Mouse (Mus musculus): ENCODE data around the gene Rsph3b.
"Not testable (repeated sequence)": the region's sequence is repeated elsewhere in the genome, so short reads cannot be mapped to it uniquely, and the experiment has no call there.

The Rsph3b gene

DNA sequence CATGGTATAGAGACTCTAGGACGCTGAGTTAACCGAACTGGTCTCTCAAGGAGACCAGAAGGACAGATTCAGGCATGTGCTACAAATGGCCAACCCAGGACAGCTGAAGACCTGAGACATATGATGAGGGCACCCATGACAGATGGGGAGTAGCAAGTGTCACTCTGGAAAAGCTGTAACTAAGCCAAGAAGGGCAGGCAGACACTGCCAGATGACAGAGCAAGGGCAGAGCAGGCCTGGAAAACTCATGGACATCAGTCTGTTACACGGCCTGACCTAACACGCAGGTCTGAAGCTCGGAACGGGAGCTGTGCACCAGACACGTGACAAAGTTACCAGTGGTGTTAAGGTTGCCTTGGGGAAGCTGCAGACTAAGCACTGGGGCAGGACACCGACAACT lies 10.4 kb upstream of the Rsph3b start:
- ATAC-seq (ENCODE audit: low TSS enrichment), result not testable (repeated sequence)

DNA sequence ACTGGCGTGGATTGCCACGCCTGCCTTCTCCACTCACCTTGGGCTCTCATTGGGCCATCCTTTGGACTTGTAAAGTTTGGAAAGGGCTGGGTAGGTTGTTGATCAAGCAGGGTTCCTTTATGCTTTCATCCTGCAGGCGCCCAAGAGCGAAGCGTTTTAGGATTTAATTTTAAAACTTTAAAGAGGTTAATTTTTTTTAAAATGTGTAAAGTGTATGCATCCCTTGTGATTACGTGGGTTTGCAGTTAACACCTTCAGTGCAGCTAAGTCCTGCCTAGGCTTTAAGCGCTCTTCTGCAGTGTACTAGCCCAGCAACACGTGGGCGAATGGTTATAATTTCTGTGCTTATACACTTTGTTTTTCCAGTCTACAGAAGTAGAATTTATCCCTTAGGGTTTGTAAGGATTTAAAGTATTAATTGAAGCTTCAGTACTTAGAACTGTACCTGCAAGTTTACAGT lies 317 bp upstream of the Rsph3b start:
- peak; percentile 21 for ATAC-seq (ENCODE audit: low TSS enrichment)

DNA sequence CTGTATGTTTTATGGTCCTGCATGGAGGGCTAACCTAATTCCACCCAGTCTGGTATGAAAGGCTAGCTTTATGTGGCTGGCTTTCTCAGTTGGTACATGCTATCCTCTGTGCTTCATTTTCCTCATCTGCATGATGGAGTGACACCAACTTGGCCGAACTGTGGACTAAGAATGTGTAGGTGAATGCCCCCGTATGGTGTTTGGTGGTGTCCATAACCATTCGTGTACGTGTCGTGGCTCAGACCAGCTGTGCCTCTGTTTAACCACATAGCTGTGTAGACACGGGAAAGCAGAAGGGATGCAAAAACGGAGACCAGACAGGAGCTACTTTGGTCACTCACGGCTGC lies 872 bp downstream of the Rsph3b start:
- ATAC-seq (ENCODE audit: low TSS enrichment), result peak; percentile 42; the same call in 1 of the 2 replicates

DNA sequence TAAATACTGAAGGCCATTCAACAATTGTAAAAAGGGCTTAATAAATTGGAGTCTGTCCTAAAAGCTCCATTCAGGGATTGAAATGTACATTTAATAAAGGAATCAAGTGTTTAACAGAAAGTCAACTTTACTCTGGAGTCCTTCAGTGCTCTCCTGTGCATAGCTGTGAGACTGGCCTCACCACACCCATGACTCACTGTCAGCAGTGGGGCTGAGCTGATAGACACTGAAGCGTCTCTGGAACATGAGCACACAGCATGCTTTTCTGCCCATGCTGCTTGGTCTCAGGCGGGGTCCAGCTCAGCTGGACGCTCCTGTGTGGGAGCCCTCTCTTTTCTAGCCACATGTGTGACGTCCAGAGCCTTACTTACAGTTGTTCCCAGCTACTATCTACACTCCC lies 5.9 kb downstream of the Rsph3b start:
- not testable (repeated sequence) for ATAC-seq (ENCODE audit: low TSS enrichment)

DNA sequence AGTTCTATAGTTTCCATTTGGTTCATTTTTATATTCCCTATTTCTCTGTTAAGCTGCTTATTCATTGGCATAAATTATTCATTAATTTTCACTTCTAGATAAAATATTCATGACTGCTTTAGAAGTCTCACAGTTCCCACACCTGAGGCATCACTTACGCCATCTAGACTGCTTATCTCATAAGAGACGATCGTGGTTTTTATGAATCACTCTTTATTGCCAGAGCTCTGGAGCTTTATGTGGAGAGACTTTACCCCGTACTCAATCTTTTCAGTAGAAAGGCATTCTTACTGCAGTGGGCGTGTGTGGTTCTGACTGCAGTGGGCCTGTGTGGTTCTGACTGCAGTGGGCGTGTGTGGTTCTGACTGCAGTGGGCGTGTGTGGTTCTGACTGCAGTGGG lies 16.9 kb downstream of the Rsph3b start:
- not testable (repeated sequence) for ATAC-seq (ENCODE audit: low TSS enrichment)

DNA sequence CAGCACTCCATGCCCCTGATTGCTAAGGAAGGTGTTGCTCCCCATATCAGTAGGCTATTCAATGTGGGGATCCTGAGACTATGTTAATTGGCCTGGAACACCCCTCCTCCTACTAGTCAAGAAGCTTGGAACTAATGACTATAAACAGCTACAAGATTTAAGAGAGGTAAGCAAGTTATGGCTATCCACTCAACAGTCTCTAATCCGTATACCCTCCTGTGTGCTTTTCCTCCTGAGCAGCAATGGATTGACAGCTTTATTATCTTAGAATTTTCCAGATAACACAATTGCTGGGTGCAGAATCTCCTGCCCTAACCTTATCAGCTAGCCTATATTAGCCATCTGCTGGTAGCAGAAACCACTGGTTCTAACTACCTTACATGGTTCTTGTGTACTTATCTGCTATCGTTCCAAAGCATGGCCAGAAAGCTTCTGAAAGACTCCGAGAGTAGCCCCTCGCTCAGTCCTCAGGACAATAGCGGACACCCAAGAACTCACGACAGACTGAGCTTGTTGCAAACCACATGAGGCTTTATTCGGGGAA lies 28.1 kb downstream of the Rsph3b start:
- not testable (repeated sequence) for ATAC-seq (ENCODE audit: low TSS enrichment)

DNA sequence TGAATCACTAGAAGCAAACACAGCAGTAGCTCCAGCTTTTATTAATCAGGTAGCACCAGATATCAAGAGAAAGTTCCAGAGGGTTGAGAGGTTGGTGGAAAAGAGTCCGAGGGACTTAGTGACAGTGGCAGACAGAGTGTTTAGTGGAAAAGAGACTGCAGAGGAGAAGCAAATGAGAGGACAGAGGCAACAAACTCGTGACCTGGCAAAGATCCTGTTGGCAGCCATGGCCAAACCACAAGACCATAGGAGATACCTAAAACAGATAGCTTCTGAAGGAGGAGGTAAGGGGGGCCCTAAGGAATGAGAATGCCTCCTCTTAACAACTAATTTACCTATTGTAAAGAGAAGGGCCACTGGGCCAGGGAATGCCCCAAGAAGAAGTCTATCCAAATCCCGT lies 29.1 kb downstream of the Rsph3b start:
- ATAC-seq (ENCODE audit: low TSS enrichment), result not testable (repeated sequence)

DNA sequence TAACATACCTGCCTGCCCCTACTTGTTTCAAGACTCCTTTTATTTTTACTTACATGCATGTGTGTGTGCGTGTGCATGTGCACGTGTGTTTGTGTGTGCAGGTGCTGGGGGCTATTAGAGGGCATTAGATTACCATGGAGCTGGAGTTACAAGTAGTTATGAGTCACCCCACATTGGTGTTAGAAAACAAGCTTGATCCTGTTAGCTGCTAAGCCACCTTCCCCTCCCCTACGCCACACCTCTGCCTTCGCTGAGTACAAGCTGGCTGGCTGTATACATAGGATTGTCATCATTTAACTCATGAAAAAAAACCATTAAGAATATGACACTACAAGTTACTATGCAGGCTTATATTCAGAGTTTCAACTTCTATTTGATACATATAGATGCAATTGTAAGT lies 33.2 kb downstream of the Rsph3b start:
- not testable (repeated sequence) for ATAC-seq (ENCODE audit: low TSS enrichment)

DNA sequence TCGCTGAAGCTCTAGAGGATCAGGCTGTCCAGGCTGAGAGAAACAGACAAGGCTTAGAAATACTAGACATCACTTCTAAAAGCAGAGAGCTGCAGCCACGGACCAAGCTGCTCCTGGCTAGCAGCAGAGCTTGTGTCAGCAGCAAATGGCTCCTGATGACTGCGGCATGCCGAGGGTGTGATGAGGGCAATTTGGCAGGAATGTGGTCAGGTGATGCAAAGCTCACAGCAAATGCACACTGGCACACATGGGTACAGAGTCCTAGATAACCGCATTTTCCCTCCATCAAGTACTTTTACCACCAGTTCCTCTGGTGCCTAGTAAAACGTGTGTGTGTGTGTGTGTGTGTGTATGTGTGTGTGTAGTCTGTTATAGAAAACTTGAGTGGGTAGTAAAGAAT lies 34.4 kb downstream of the Rsph3b start:
- not testable (repeated sequence) for ATAC-seq (ENCODE audit: low TSS enrichment)

DNA sequence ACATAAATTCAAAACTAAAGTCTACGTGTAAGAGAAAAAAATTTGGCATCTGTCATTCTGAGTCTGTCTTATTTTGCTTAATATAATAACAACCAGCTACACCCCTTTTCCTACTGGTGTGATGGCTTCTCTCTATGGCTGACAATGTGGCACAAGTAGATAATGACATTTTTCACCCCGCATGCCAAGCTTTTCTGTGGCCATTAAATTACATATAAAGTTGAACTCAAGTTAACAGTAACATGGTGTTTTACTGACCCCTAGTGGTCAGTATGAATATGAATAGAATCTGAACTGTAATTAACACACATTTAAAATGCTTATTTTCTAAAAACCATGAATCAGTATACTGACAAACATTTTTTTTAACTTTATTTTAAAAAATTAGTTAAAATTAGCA lies 48.1 kb downstream of the Rsph3b start:
- ATAC-seq (ENCODE audit: low TSS enrichment), result not testable (repeated sequence)

DNA sequence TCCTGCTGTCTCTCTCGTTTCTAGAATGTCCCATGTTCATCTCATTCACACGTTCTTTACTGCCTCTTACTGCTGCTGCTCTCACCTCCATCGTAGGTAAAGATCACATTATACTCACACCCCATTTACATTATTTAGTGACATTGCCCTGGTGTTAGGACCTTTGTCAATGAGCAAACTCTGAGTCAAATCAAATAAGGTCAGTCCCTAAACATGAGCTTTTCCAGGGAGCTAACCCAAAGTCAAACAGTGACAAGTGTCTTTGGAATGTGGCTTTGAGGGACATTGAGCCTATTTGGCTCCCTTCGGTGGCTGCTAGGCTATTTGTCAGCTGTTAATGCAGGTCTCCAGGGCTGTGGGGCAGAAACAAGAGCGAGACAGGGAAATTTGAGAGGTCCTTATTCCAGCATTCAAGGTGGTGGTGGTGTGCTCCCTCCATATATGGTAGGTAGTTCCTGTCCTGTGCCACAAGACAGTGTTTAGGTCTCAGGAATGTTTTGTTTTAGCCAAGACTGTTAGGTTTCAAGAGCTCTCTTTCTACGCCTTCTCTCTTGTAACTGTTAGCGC lies 50.4 kb downstream of the Rsph3b start:
- not testable (repeated sequence) for ATAC-seq (ENCODE audit: low TSS enrichment)

DNA sequence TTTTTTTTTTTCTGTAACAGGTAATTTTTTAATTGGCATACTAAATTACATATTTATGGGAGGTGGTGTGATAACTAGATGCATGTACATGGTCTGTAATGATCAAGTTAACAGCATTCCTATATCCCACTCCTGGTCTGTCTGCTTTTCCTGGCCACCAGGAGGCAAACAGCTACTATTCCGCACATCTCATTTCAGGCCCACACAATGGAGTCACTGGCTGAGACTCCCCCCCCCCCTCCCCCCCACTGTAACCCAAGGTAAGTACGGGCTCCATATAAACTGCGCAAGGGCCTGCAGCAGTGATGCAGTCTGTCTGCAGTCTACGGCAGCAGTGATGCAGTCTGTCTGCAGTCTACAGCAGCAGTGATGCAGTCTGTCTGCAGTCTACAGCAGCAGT lies 51.7 kb downstream of the Rsph3b start:
- no peak for ATAC-seq (ENCODE audit: low TSS enrichment)

DNA sequence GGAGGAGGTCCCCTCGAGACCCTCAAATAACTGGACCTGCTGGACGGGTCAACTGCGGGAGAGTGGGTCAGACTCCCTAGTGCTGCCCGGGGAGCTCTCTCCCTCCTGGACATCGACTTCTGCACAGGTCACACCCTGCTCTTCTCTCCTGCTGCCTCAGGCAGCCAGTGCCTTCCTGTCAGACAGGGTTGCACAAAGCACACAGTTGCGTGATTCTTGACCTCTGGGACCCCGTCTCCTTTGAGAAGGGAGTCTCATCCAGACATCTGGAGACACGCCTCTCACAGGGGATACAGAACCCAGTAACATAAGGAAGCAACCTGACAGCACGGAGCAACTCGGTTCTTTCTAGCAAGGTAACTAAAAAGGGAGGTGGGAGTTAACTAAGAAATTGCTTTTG lies 55.1 kb downstream of the Rsph3b start:
- ATAC-seq (ENCODE audit: low TSS enrichment), result no peak

DNA sequence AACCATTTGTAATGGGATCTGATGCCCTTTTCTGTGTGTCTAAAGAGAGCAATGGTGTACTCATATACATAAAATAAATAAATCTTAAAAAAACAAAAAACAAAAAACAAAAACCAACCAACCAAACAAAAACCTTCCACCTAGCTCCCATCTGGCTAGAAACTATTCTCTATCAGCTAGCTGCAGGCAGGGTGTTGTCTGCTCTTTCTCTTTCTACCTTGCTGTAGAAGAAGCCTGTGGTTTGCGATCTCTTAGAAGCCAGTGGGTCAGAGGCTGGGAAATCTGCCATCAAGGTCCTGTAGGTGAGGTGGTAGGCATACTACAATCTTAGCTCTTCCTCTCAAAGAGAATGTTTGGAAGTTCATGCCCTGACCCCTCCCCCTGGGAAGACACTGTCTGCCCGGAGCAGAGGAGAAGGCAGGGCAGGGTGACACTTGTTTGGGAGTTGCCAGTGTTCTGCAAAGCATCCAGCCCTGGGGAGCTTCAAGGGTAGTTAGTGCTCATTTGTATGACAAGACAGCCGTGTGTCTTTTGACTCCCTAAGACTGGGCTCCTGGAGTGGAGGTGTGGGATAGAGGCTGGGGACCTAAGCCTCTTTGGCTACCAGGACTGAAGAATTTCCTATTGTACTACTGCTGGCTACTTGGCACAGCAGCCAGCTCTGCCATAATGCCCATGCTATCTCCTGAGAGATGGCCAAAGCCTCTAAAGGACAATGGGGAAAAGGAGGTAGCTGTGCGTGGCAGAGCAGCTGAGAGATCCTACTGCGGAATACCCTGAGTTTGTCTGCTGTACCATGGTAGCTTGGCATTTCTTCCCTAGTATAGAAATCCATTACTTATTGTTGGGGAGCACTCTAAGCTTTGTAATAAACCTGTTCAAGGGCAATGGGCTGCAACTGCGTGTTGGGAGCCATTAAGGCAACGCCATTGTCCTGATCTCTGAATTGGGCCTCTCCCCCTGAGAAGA lies 56.2 kb downstream of the Rsph3b start:
- ATAC-seq (ENCODE audit: low TSS enrichment), result no peak

DNA sequence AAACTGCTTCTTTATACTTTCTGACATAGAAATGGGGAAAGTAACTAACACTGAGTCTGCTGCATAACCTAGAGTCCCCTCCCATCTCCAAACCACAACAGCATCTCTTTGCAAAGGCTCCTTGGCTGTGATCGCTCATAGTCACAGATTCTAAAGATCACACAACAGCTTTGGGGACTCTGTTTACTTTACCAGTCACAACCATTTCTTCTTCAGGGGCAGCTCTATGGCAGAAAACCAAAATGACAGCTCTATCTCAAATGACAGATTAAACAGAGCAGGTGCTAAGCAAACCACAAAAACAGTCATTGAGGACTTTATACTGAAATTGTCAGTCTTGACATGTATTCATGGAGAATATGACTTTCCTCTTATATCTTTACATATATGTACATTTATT lies 62.0 kb downstream of the Rsph3b start:
- no peak for ATAC-seq (ENCODE audit: low TSS enrichment)

DNA sequence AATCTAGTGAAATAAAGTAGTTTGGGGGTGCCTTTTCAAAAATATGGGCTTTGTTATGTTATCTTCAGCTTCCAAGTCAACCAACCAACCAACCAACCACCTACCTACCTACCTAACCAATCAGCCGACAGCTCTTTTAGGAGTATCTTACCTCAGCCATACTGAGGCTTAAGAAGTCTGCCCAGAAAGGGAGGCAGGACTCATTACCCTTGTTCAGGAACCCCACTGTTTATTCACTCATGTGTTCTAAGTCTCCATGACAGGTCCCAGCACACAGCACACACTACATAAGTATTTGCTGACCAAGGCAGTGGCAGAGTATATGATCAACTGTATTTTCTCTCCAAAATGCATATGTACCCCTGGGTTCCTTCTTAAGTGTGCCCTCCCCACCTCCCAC lies 64.0 kb downstream of the Rsph3b start:
- no peak for ATAC-seq (ENCODE audit: low TSS enrichment)

DNA sequence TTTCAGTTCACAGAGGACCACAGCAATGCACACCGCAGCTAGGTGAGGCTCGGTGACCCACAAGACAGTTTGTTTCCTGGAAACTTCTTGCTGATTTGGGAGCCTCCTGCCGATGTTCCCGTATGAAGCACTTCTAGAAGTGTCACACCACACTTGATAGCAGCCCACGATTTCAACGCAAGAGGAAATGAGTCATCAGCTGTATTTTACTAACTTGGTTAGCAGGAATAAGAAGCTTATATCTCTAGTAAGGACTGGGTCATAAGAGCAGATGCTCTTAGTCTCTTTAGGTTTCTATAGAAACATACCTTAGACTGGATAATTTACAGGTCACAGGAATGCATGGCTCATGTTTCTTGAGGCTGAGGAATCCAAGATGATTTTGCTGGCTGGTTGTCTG lies 67.2 kb downstream of the Rsph3b start:
- no peak for ATAC-seq (ENCODE audit: low TSS enrichment)

DNA sequence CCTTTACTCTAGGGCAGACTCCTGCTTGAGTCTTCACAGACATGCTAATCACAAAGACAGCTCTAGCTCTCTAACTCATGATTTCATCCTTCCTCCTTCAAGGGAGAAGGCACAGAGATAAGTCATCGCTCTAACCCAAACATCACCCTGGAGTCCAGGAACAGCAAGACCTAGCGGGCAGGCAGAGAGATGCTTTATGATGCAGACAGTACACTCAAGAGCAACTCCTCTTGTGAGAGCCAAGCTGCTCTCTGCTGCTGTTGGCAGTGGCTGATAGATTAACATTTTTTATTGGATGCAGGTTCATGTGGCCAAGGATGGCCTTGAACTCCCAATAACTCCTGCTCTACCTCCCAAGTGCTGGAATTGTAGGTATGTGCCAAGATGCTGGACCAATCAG lies 77.1 kb downstream of the Rsph3b start:
- ATAC-seq (ENCODE audit: low TSS enrichment), result no peak

DNA sequence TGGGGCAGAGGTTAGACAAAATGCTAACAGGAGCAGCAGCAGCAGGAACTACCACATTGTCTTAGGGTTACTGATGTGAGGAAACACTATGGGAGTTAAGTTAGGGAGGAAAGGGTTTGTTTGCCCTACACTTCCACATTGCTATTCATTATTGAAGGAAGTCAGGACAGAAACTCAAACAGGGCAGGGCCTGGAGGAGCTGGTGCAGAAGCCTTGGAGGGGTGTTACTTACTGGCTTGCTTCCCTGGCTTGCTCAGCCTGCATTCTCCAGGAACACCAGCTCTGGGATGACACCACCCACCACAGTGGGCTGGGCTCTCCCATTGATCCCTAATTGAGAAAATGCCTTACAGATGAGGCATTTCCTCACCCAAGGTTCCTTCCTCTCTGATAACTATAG lies 79.7 kb downstream of the Rsph3b start:
- no peak for ATAC-seq (ENCODE audit: low TSS enrichment)

DNA sequence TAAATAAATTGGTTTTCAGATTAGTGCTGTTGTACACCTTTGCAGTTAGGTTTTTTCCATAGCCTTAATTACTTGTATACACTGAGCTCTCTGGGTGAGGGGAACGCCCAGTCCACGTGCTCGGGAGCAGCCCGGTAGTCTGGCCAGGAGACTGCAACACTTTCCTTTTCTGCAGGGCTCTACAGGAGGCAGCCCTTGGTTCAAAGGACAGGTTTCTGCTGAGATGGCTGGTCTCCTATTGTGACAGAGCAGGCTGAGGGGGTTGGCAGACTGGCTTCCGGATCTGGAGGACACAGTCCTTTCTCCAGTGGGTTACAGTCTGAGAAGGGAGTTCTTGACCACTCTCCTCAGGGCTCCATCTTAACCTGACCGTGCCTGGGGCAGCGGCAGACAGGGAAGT lies 80.7 kb downstream of the Rsph3b start:
- no peak for ATAC-seq (ENCODE audit: low TSS enrichment)

DNA sequence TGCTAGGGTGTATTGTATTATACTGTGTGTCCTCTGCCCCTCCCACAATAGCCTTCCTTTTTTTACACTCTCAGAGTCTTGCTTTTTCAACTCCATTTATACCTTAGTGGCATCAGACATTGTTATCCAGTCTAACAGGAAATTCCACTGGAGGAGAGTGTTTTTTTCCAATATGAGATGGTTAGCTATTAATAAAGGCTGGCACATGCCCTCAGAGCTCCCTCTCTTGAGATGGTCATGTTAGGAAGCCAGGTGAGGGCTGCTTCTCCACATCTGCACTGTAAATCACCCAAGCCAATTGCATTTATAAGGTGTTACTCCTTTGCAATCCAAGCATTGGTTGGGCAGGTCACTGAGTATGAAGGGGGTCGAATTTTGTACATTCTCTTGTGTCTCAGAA lies 81.9 kb downstream of the Rsph3b start:
- ATAC-seq (ENCODE audit: low TSS enrichment), result no peak

DNA sequence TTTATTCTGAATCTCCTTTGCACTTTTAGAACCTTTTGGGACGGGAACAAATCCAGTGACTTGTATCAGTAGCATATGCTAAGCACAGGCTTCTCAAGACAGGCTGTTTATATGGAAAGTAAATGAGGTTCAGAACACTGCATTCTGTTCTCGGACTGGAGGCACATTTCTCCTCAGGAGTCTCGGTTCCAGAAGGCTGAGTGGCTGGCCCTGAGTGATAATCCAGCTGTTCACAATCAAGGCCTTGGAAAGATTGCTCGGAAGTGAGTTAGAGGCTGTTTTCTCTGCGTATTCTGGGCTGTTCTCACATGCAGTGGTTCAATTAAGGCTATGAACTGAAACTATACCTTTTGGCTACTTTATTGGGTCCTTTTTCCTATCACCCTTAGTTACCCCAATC lies 82.9 kb downstream of the Rsph3b start:
- ATAC-seq (ENCODE audit: low TSS enrichment), result no peak

DNA sequence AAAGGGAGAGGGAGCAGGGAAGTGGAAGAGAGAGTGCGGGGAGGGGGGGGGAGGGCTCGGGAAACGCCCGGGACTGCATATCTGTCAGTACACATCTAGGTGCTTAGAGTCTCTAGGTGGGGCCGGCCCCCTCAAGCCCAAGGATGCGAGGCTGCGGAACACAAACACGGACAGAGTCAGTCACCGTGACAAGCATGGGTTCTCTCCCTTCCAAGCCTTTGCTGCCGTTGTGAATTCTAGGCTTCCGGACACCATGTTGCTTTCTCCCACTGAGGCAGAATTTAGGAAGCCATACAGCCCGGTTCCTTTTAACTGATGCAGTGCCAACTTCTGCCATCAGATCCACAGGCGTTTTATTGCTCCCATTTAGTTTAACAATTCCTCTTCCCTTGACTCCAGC lies 83.6 kb downstream of the Rsph3b start:
- no peak for ATAC-seq (ENCODE audit: low TSS enrichment)
